Mouse (Mus musculus) heart, embryonic 12.5 days (tissue): ENCODE measurements around the gene Ttc7. TPM values are rescaled to one million over a fixed set of nuclear protein-coding genes. Genes with fewer than 3 reads are reported as not detected.

ENCODE experiments used
- ATAC-seq: fragments of 200-750 bp; cut with Nextera tagmentation; 2 replicates; pipeline ENCODE4 v1.8.0; 2017; ENCODE audit warnings: moderate TSS enrichment, moderate library complexity; ENCODE audit not compliant: insufficient number of reproducible peaks, low FRiP score
- H3K27ac ChIP-seq: fragments of 300-500 bp; sonication (generic); 2 replicates; pipeline ENCODE4 v1.5.1; 2016; ENCODE audit warnings: mild to moderate bottlenecking, moderate library complexity; ENCODE audit not compliant: poor library complexity, severe bottlenecking
- H3K27me3 ChIP-seq: fragments of 300-500 bp; sonication (generic); replicated peaks from 2 replicates; pipeline ENCODE4 v1.6.1; 2016; ENCODE audit warnings: mild to moderate bottlenecking, moderate library complexity
- H3K36me3 ChIP-seq: fragments of 300-500 bp; sonication (generic); 2 replicates; pipeline ENCODE4 v1.6.1; 2016; ENCODE audit warnings: mild to moderate bottlenecking, moderate library complexity
- H3K4me1 ChIP-seq: fragments of 300-500 bp; sonication (generic); replicated peaks from 2 replicates; pipeline ENCODE4 v1.6.1; 2016; ENCODE audit warnings: mild to moderate bottlenecking
- H3K4me2 ChIP-seq: fragments of 300-500 bp; sonication (generic); 2 replicates; pipeline ENCODE4 v1.6.1; 2016; ENCODE audit warnings: mild to moderate bottlenecking, moderate library complexity
- H3K4me3 ChIP-seq: fragments of 300-500 bp; sonication (generic); 2 replicates; pipeline ENCODE4 v1.5.1; 2016; ENCODE audit warnings: mild to moderate bottlenecking
- H3K9ac ChIP-seq: fragments of 300-500 bp; sonication (generic); 2 replicates; pipeline ENCODE4 v1.6.1; 2016; ENCODE audit warnings: mild to moderate bottlenecking, moderate library complexity
- H3K9me3 ChIP-seq: fragments of 300-500 bp; sonication (generic); replicated peaks from 2 replicates; pipeline ENCODE4 v1.6.1; 2016; ENCODE audit warnings: mild to moderate bottlenecking, moderate library complexity
- WGBS: fragments of 180-500 bp; shearing (Covaris S2); methylation state at CpG from one replicate; pipeline ENCODE4 v1.1.7; 2016; 5-methylcytosine and 5-hydroxymethylcytosine counted together
- polyA plus RNA-seq: library from polyadenylated mRNA; unstranded; fragments of >200 nt; fragmentation: Nextera tagmentation; extraction: Ambion mirVana; gene quantifications from 2 replicates; pipeline ENCODE4 v1.2.1, GENCODE M21; 2016

Ttc7 gene
- polyA plus RNA-seq, 1 experiment from 2014 or later = 3.2 TPM

GRCm38 (mm10) chr17:87352898-87353225 lies 70.2 kb downstream of the Ttc7 start:
- 43% methylated on average over 1 of the region's 1 CpGs for WGBS
- Histone ChIP-seq H3K4me1 (peaks cover 48% of the 10 kb centered on the region), H3K36me3 (no peaks in the 10 kb centered on the region), H3K9ac (no peak overlapping the region), H3K27ac (no peak overlapping the region), H3K27me3 (no peaks in the 10 kb centered on the region), H3K4me3 (no peak overlapping the region), H3K9me3 (0 out of 2 replicates have a peak, but pooled peaks cover 2% of the 10 kb centered on the region), H3K4me2 (no peak overlapping the region)
- no peak for ATAC-seq

DNA sequence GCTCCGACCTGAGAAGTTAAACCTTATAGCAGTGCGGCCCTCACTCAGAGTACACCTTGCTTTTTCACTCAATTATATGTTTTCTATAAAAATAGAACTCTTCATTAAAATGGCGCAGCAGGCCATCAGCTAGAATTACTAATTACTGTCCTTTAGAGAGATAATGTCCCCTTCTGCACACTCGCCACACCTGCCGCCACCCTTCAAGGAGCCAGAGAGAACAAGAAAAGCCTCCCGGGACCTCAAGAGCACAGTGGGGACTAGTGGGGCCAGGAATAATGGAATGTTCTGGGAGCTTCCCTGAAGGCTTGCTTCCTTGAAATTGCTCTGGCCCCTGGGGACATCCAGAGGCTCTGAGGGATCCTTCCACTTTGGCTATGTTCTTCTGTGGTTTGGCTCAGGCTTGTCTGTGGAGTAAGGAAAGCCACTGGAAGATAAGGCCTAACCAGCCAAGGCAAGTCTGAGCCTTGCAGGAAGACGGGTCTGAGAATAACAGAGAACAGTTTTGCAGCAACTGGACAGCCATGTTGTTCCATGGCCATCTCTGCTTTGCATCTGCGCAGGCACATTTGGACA lies 71.1 kb downstream of the Ttc7 start:
- H3K4me1 ChIP-seq = peaks cover 40% of the 10 kb centered on the region

DNA sequence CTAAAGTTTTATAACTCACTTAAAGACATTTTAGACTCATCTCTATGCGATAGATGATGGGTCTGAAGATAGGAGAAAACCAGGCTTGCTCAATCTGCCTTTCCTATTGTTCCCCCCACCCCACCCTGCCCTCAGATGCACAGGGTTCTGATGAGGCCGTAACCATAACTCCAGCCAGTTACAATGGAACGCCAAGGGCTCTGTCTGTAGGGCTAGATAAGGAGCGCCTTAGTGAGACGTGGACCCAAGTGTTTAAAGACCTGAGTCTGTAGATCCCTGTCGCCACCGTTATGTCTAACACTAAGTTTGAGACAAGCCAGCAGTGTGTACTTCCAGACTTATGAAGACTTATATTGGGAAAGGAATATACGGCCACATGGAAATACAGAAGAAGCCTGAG lies 72.8 kb downstream of the Ttc7 start:
- ATAC-seq = no peak
- H3K9ac ChIP-seq = no peak overlapping the region
- H3K4me1 ChIP-seq = peaks cover 37% of the 10 kb centered on the region

More for the DNA sequence above, 71.1 kb downstream of the Ttc7 start:
- H3K9ac ChIP-seq = no peak overlapping the region
- H3K4me3 ChIP-seq = no peak overlapping the region
- H3K4me2 ChIP-seq = no peak overlapping the region
- H3K27ac ChIP-seq = no peak overlapping the region
- no peaks in the 10 kb centered on the region for H3K36me3 ChIP-seq
- H3K27me3 ChIP-seq = no peaks in the 10 kb centered on the region
- ATAC-seq = no peak
- 86% methylated on average over 8 of the region's 8 CpGs for WGBS
- no peaks in the 10 kb centered on the region for H3K9me3 ChIP-seq

DNA sequence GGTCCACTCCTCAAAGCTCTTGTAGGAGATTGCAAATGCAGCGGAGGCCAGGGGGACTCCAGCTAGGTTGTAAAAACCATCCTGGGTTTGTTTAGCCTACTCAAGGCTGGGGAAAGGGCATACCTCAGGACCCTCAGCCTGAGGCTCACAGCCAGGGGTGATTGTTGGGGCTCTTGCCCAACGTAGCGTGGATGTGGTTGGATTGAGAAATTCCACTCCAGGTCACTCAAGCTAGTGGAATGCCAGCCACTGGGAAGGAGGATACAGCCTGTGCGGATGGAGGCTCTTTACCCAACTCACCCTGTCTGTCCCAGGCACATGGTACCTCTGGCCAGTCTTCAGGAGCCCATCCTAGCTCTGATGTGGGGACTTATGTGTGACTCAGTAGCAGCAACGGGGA lies 73.6 kb downstream of the Ttc7 start:
- Histone ChIP-seq H3K36me3 (no peaks in the 10 kb centered on the region), H3K27me3 (no peaks in the 10 kb centered on the region), H3K4me2 (no peak overlapping the region), H3K9ac (no peak overlapping the region), H3K4me1 (peaks cover 29% of the 10 kb centered on the region), H3K9me3 (no peaks in the 10 kb centered on the region), H3K4me3 (no peak overlapping the region), H3K27ac (no peak overlapping the region)
- 90% methylated on average over 5 of the region's 5 CpGs for WGBS
- no peak for ATAC-seq

More for the DNA sequence above, 72.8 kb downstream of the Ttc7 start:
- WGBS = 50% methylated on average over 8 of the region's 8 CpGs
- H3K4me3 ChIP-seq = no peak overlapping the region
- no peaks in the 10 kb centered on the region for H3K9me3 ChIP-seq
- H3K27ac ChIP-seq = no peak overlapping the region
- no peaks in the 10 kb centered on the region for H3K36me3 ChIP-seq
- H3K27me3 ChIP-seq = no peaks in the 10 kb centered on the region
- no peak overlapping the region for H3K4me2 ChIP-seq

GRCm38 (mm10) chr17:87357506-87357905 lies 74.8 kb downstream of the Ttc7 start:
- no peak overlapping the region for H3K9ac ChIP-seq
- 83% methylated on average over 9 of the region's 9 CpGs for WGBS
- H3K4me3 ChIP-seq = no peak overlapping the region
- H3K36me3 ChIP-seq = no peaks in the 10 kb centered on the region
- H3K27me3 ChIP-seq = no peaks in the 10 kb centered on the region
- peaks cover 16% of the 10 kb centered on the region for H3K4me1 ChIP-seq
- no peak overlapping the region for H3K27ac ChIP-seq
- no peak for ATAC-seq
- H3K9me3 ChIP-seq = no peaks in the 10 kb centered on the region
- no peak overlapping the region for H3K4me2 ChIP-seq

GRCm38 (mm10) chr17:87361132-87361531 lies 78.4 kb downstream of the Ttc7 start:
- 69% methylated on average over 3 of the region's 3 CpGs for WGBS
- Histone ChIP-seq H3K9me3 (no peaks in the 10 kb centered on the region), H3K36me3 (no peaks in the 10 kb centered on the region), H3K4me3 (no peak overlapping the region), H3K27ac (no peak overlapping the region), H3K27me3 (no peaks in the 10 kb centered on the region), H3K4me2 (no peak overlapping the region), H3K4me1 (peaks cover 15% of the 10 kb centered on the region), H3K9ac (no peak overlapping the region)
- ATAC-seq = no peak

DNA sequence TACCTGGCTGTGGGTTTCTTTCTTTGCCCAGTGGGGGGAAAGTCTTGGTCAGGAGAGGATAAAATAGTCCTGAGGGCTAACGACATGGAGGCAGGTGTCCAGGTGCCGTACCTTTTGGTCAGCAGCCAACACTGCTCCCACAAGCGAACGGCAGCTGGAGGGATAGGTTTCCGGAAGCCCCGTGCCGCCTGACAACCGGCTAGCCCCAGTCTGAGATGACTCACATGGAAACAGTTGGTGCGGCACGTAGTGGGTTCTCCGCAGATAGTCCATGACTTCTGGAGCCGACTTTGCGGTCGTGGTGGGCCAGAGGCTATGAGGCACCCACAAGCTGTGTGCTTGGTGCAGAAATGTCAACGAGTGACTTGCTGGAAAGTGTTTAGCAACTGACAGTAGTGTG lies 81.4 kb downstream of the Ttc7 start:
- Histone ChIP-seq H3K9ac (no peak overlapping the region), H3K27ac (no peak overlapping the region), H3K9me3 (no peaks in the 10 kb centered on the region), H3K36me3 (no peaks in the 10 kb centered on the region), H3K4me2 (no peak overlapping the region), H3K27me3 (no peaks in the 10 kb centered on the region), H3K4me1 (peaks cover 43% of the 10 kb centered on the region), H3K4me3 (no peak overlapping the region)
- 85% methylated on average over 15 of the region's 15 CpGs for WGBS
- no peak for ATAC-seq

DNA sequence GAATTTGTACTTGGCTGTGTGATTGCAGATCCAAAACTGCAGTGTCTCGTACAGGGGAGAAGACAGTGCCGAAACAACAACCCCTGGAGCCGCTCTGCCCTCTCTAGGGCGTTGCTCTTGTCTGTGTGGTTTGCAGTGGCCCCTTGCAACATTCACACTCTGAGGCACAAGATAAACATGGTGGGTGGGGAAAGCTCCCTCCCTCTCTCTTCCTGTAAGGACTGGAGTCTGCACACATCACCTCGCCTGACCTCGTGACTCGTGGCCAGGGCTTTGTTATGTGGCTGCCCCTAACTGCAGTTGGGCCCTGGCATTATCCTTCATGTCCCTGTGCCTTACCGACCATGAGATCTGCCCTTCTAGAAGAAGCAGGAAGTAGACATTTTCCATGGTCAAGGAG lies 82.6 kb downstream of the Ttc7 start:
- Histone ChIP-seq H3K27ac (no peak overlapping the region), H3K4me1 (peaks cover 52% of the 10 kb centered on the region), H3K4me3 (no peak overlapping the region), H3K9me3 (no peaks in the 10 kb centered on the region), H3K4me2 (no peak overlapping the region), H3K36me3 (no peaks in the 10 kb centered on the region), H3K27me3 (no peaks in the 10 kb centered on the region), H3K9ac (no peak overlapping the region)
- WGBS = 42% methylated on average over 8 of the region's 8 CpGs
- ATAC-seq = no peak

DNA sequence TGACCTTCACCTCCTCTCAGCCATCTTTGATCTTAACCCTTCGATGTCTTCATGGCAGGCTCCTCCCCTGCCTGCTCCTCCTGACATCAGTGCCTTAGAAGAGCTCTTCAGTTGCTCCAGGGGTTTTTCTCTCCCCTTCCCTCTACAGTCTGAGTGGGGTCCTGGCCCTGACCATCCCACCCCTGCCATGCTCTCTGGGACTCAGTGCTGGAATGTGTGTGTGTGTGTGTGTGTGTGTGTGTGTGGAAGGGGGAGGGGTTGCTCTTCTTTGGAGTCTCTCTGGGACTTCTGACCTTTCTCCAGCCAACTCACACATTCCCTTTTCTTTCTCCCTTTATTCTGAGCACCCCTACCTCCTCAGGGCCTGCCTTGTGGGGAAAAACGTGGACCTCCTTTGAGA lies 83.8 kb downstream of the Ttc7 start:
- Histone ChIP-seq H3K4me2 (no peak overlapping the region), H3K4me3 (no peak overlapping the region), H3K27ac (no peak overlapping the region), H3K27me3 (no peaks in the 10 kb centered on the region), H3K9me3 (no peaks in the 10 kb centered on the region), H3K9ac (no peak overlapping the region), H3K4me1 (peaks cover 52% of the 10 kb centered on the region), H3K36me3 (no peaks in the 10 kb centered on the region)
- 24% methylated on average over 2 of the region's 2 CpGs for WGBS
- no peak for ATAC-seq

GRCm38 (mm10) chr17:87367228-87367627 lies 84.5 kb downstream of the Ttc7 start:
- peak; percentile 38; the same call in 1 of the 2 replicates for ATAC-seq
- Histone ChIP-seq H3K4me2 (no peak overlapping the region), H3K4me3 (no peak overlapping the region), H3K27me3 (no peaks in the 10 kb centered on the region), H3K4me1 (peaks cover 52% of the 10 kb centered on the region), H3K27ac (no peak overlapping the region), H3K9me3 (no peaks in the 10 kb centered on the region), H3K9ac (no peak overlapping the region), H3K36me3 (no peaks in the 10 kb centered on the region)
- 24% methylated on average over 4 of the region's 4 CpGs for WGBS

GRCm38 (mm10) chr17:87367640-87368039 lies 85.0 kb downstream of the Ttc7 start:
- Histone ChIP-seq H3K27ac (no peak overlapping the region), H3K36me3 (no peaks in the 10 kb centered on the region), H3K4me1 (peaks cover 52% of the 10 kb centered on the region), H3K4me2 (no peak overlapping the region), H3K27me3 (no peaks in the 10 kb centered on the region), H3K9me3 (no peaks in the 10 kb centered on the region), H3K4me3 (no peak overlapping the region), H3K9ac (no peak overlapping the region)
- 49% methylated on average over 3 of the region's 3 CpGs for WGBS
- no peak for ATAC-seq

GRCm38 (mm10) chr17:87368481-87368880 lies 85.8 kb downstream of the Ttc7 start:
- Histone ChIP-seq H3K27ac (no peak overlapping the region), H3K4me1 (peaks cover 52% of the 10 kb centered on the region), H3K9me3 (no peaks in the 10 kb centered on the region), H3K4me2 (no peak overlapping the region), H3K4me3 (no peak overlapping the region), H3K36me3 (no peaks in the 10 kb centered on the region), H3K27me3 (no peaks in the 10 kb centered on the region), H3K9ac (no peak overlapping the region)
- ATAC-seq = no peak
- 86% methylated on average over 10 of the region's 10 CpGs for WGBS
